Mouse (Mus musculus) MEL-GATA-1-ER (cell line): Measurements from ENCODE around the gene Rapgef2.
"Not testable (repeated sequence)": the region's sequence is repeated elsewhere in the genome, so short reads cannot be mapped to it uniquely, and the experiment has no call there.

Experiments
- DNase-seq: peaks from one replicate; pipeline ENCODE4 v3.0.0-alpha.2; 2012; ENCODE audit warnings: low read depth; ENCODE audit errors: extremely low read depth

Rapgef2 gene

GRCm38 (mm10) chr3:79108246-79108645 lies 178.1 kb downstream of the Rapgef2 start:
- DNase-seq = no peak

GRCm38 (mm10) chr3:79106360-79106759 lies 180.0 kb downstream of the Rapgef2 start:
- DNase-seq = no peak

GRCm38 (mm10) chr3:79103604-79104003 lies 182.7 kb downstream of the Rapgef2 start:
- DNase-seq = no peak

- DNase-seq = no peak
Measured at GRCm38 (mm10) chr3:79101737-79102136, 184.6 kb downstream of the Rapgef2 start.

GRCm38 (mm10) chr3:79100831-79101230 lies 185.5 kb downstream of the Rapgef2 start:
- DNase-seq = no peak

- no peak for DNase-seq
Measured at GRCm38 (mm10) chr3:79089091-79089490, 197.2 kb downstream of the Rapgef2 start.

- DNase-seq = no peak
Measured at GRCm38 (mm10) chr3:79088461-79088860, 197.9 kb downstream of the Rapgef2 start.

GRCm38 (mm10) chr3:79086282-79086681 lies 200.0 kb downstream of the Rapgef2 start:
- no peak for DNase-seq

DNA sequence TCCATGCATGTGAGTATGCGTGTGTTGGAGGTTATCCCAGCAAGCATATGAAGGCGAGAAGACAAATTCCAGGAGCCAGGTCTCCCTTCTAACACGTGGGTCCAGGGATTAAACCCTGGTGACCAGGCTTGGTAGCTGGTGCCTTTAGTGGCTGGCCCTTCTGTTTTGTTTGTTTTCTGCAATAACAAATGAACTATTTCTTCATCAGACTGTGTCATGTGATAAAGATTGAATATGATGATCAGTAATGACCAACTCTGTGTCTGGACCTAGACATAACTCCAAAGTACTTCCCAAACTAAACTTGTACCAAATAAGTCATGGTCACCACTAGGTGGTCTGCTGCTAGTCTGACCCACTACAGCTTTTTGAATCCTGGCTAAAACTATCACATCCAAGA lies 202.4 kb downstream of the Rapgef2 start:
- no peak for DNase-seq

DNA sequence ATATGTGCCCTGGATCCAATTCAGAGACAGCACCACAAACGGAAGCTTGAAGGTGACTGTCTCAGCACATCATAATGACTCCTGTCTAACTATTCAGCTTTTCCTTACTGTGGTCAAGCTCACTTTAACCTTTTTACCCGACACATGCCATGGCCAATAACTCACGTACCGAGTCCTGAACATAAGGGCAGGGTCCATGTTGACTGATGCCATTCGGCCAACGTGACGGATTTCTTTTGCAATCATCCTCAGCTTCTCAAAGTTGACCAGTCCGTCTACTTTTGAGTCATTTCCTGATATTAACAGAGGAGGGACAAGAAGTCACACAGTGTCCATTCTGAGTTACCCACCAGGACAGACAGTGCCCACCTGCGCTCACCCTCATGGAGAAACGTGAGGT lies 203.3 kb downstream of the Rapgef2 start:
- no peak for DNase-seq

GRCm38 (mm10) chr3:79079076-79079475 lies 207.2 kb downstream of the Rapgef2 start:
- no peak for DNase-seq

- no peak for DNase-seq
Measured at GRCm38 (mm10) chr3:79074970-79075369, 211.3 kb downstream of the Rapgef2 start.

DNA sequence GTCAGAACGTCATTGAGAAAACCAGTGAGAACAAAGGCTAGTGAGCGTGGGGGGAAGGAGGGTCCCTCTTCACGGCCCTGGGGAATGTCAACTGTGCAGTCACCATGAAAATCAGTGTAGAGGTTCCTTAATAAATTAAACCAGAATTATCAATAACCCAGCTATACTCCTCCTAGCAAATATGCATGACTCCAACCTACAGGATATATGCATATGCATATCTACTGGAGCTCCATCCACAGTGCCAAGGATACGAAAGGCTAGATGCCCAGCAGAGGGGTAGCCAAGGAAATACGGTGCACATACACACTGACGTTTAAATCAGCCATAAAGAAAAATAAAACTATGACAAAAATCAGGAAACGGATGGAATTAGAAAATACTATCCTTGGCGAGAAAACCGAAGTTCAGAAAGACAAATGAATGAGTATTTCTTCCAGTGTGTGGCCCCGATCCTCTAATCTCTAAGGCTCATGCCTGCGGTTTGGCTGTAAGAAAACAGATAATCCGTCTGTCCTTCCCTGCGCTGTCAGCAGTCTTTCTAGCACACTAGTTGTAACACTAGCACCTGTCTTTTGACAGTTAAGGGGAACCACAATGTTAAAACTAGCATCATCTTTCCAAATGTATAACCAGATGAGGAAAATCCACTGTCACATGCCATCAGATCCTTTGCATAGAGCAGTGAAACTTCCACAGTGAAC lies 212.6 kb downstream of the Rapgef2 start:
- peak; percentile 81 for DNase-seq

- no peak for DNase-seq
Measured at GRCm38 (mm10) chr3:79071561-79071960, 214.8 kb downstream of the Rapgef2 start.

DNA sequence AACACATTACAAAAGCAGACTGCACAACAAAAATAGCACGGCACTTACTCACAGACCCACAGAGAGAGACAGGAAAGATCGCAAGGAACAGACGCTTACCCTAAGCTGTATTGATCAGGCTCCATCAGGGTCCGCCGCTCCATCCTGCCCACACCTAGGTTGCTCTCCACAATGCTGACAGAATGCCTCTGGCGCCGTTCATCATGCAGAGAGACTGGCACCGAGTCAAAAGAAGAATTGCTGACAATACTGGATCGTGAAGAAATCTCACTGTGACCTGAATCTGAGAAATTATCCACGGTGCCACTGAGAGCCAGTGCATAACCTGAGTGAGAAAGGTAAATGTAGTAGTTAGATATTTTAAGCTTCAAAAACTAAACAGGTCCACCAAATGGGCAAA lies 216.4 kb downstream of the Rapgef2 start:
- no peak for DNase-seq

- DNase-seq = no peak
Measured at GRCm38 (mm10) chr3:79068976-79069375, 217.3 kb downstream of the Rapgef2 start.

DNA sequence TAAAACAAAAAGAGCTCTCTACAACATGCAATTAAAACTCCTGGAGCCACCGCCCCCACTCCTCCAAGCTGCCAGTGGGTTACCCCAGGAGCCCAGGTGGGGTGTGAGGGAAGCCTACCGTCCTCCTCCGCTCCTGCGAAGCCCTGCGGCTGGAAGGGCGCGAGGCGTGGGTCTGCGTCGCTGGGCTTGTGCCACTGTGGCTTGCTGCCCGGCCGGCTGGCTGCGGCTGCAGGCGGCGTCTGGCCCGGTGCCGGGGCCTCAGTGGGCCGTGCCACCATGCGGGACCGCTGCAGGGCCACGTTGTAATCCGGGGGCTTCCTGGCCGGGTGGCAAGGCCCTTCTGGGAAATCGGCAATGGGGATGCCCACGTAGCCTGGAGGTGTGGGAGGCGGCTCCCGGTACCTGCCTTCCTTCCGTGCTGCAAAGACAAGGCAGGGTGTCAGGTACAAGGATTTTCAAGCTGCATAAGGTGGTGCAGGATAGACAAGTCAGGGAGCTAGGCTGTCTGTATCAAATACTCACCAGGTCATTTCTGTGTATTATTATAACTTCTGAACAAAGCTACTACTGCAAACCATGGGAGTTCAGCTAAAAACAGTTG lies 219.8 kb downstream of the Rapgef2 start:
- DNase-seq = no peak

- no peak for DNase-seq
Measured at GRCm38 (mm10) chr3:79064096-79064495, 222.2 kb downstream of the Rapgef2 start.

GRCm38 (mm10) chr3:79061426-79061825 lies 224.9 kb downstream of the Rapgef2 start:
- DNase-seq = peak; percentile 73

- not testable (repeated sequence) for DNase-seq
Measured at GRCm38 (mm10) chr3:79058491-79058890, 227.8 kb downstream of the Rapgef2 start.

DNA sequence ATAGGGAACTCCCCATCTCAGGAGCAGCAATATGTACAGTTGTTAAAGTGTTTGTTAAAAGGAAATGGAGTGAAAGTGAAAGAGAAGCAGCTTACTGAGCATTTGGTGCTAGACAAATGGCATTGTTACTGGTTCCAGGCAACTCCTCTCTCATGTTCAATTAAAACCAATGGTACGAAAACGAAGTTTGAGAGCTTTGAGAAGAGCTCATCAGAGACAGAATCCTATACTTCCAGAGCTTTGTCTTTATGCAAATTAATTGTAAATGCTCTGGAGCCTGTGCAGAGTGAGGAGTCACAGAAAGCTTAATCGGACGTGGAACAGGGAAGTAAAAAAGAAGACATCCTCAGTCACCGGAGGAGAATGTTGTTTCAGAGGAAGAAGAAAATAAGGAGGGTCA lies 241.1 kb downstream of the Rapgef2 start:
- no peak for DNase-seq

DNA sequence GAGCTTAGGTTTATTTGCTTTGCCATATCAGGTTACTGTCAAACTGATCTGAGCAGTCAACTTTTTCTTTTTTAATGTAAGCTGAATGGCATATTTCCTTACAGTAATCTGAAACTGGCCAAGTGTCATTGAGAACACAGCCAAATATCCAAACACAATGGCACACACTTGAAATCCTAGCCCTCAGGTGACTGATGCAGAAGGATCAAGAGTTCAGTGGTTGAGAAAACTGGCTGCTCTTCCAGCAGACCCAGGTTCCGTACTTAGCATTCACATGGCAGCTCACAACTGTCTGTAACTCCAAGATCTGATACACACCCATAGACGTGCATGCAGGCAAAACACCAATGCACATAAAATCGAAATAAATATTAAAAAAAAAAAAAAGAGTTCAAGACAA lies 243.3 kb downstream of the Rapgef2 start:
- no peak for DNase-seq
